Mouse (Mus musculus): Measurements from ENCODE around the gene Fam131a. TPM values are rescaled to one million over a fixed set of nuclear protein-coding genes. Genes with fewer than 3 reads are reported as not detected.
A peak's percentile ranks its signal among the peaks of the same experiment; 100 is the strongest.

The Fam131a gene
- polyA plus RNA-seq, 1 experiment = 7.1 TPM

DNA sequence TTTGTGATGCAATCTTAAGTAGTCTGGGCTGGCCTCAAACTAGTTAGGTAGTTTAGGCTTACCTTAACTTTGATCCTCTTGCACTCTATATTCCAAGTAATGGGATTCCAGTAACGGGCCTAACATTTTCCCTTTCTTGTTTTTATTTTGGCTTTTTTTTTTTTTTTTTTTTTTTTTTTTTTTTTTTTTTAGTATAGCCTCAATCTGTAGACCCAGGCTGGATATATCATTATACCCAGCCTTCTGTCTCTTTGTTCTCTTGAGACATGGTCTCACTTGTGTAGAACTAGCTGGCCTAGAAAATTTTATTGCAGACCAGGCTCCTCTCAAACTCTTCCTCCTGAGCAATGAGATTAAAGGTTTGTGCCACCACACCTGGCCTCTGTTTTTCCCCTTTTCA lies 1.4 kb upstream of the Fam131a start:
- peak overlapping the region; percentile 41 for H3K27ac ChIP-seq (ENCODE audit: insufficient read depth, low read length)
- peaks cover 43% of the 10 kb centered on the region for H3K36me3 ChIP-seq (ENCODE audit: control insufficient read depth, insufficient read depth, low read length, poor library complexity, severe bottlenecking)
- no peaks in the 10 kb centered on the region for H3K27me3 ChIP-seq (ENCODE audit: control insufficient read depth, insufficient read depth, low read length, poor library complexity, severe bottlenecking)
- H3K4me1 ChIP-seq (ENCODE audit: control insufficient read depth, insufficient read depth, low read length) = peaks cover 3% of the 10 kb centered on the region
- H3K4me3 ChIP-seq (ENCODE audit: low read depth, low read length) = no peak overlapping the region
- H3K9me3 ChIP-seq (replicated peaks; ENCODE audit: control insufficient read depth, insufficient read depth, low read length, poor library complexity, severe bottlenecking) = no peaks in the 10 kb centered on the region
- TF ChIP-seq POLR2A (IDR thresholded peaks at IDR 0.05; ENCODE audit: insufficient read depth, low read length) (no peak), EP300 (IDR thresholded peaks at IDR 0.05; ENCODE audit: insufficient read depth, low read depth, low read length) (no peak), CTCF (IDR thresholded peaks at IDR 0.05; ENCODE audit: low read depth, low read length) (no peak)
- H3K9ac ChIP-seq (ENCODE audit: low read depth, poor library complexity, severe bottlenecking) = no peak overlapping the region

GRCm38 (mm10) chr16:20692241-20692965 lies 638 bp upstream of the Fam131a start:
- Histone ChIP-seq H3K9ac (ENCODE audit: low read depth, poor library complexity, severe bottlenecking) (no peak overlapping the region), H3K27ac (ENCODE audit: insufficient read depth, low read length) (peak overlapping the region; percentile 41; the same call in 1 of the 2 replicates), H3K9me3 (replicated peaks; ENCODE audit: control insufficient read depth, insufficient read depth, low read length, poor library complexity, severe bottlenecking) (no peaks in the 10 kb centered on the region), H3K36me3 (ENCODE audit: control insufficient read depth, insufficient read depth, low read length, poor library complexity, severe bottlenecking) (peaks cover 35% of the 10 kb centered on the region), H3K4me3 (ENCODE audit: low read depth, low read length) (no peak overlapping the region), H3K4me1 (ENCODE audit: control insufficient read depth, insufficient read depth, low read length) (peaks cover 3% of the 10 kb centered on the region), H3K27me3 (ENCODE audit: control insufficient read depth, insufficient read depth, low read length, poor library complexity, severe bottlenecking) (no peaks in the 10 kb centered on the region)
- TF ChIP-seq POLR2A (IDR thresholded peaks at IDR 0.05; ENCODE audit: insufficient read depth, low read length) (no peak), EP300 (IDR thresholded peaks at IDR 0.05; ENCODE audit: insufficient read depth, low read depth, low read length) (no peak), CTCF (IDR thresholded peaks at IDR 0.05; ENCODE audit: low read depth, low read length) (no peak)

- H3K27me3 ChIP-seq (ENCODE audit: control insufficient read depth, insufficient read depth, low read length, poor library complexity, severe bottlenecking) = no peaks in the 10 kb centered on the region
- H3K4me3 ChIP-seq (ENCODE audit: low read depth, low read length) = no peak overlapping the region
- no peak overlapping the region for H3K9ac ChIP-seq (ENCODE audit: low read depth, poor library complexity, severe bottlenecking)
- peaks cover 3% of the 10 kb centered on the region for H3K4me1 ChIP-seq (ENCODE audit: control insufficient read depth, insufficient read depth, low read length)
- peaks cover 12% of the 10 kb centered on the region for H3K36me3 ChIP-seq (ENCODE audit: control insufficient read depth, insufficient read depth, low read length, poor library complexity, severe bottlenecking)
- no peak overlapping the region for H3K27ac ChIP-seq (ENCODE audit: insufficient read depth, low read length)
- TF ChIP-seq EP300 (IDR thresholded peaks at IDR 0.05; ENCODE audit: insufficient read depth, low read depth, low read length) = no peak
- no peak for TF ChIP-seq POLR2A (IDR thresholded peaks at IDR 0.05; ENCODE audit: insufficient read depth, low read length)
- no peak for TF ChIP-seq CTCF (IDR thresholded peaks at IDR 0.05; ENCODE audit: low read depth, low read length)
- H3K9me3 ChIP-seq (replicated peaks; ENCODE audit: control insufficient read depth, insufficient read depth, low read length, poor library complexity, severe bottlenecking) = no peaks in the 10 kb centered on the region
Observed at GRCm38 (mm10) chr16:20694781-20695180, 1.7 kb downstream of the Fam131a start.

GRCm38 (mm10) chr16:20695622-20696323 lies 2.7 kb downstream of the Fam131a start:
- Histone ChIP-seq H3K36me3 (ENCODE audit: control insufficient read depth, insufficient read depth, low read length, poor library complexity, severe bottlenecking) (peaks cover 5% of the 10 kb centered on the region), H3K9ac (ENCODE audit: low read depth, poor library complexity, severe bottlenecking) (no peak overlapping the region), H3K4me1 (ENCODE audit: control insufficient read depth, insufficient read depth, low read length) (peaks cover 3% of the 10 kb centered on the region), H3K4me3 (ENCODE audit: low read depth, low read length) (peak overlapping the region; percentile 36), H3K27ac (ENCODE audit: insufficient read depth, low read length) (no peak overlapping the region), H3K27me3 (ENCODE audit: control insufficient read depth, insufficient read depth, low read length, poor library complexity, severe bottlenecking) (no peaks in the 10 kb centered on the region), H3K9me3 (replicated peaks; ENCODE audit: control insufficient read depth, insufficient read depth, low read length, poor library complexity, severe bottlenecking) (no peaks in the 10 kb centered on the region)
- TF ChIP-seq POLR2A (IDR thresholded peaks at IDR 0.05; ENCODE audit: insufficient read depth, low read length) (no peak), EP300 (IDR thresholded peaks at IDR 0.05; ENCODE audit: insufficient read depth, low read depth, low read length) (no peak), CTCF (IDR thresholded peaks at IDR 0.05; ENCODE audit: low read depth, low read length) (no peak)

DNA sequence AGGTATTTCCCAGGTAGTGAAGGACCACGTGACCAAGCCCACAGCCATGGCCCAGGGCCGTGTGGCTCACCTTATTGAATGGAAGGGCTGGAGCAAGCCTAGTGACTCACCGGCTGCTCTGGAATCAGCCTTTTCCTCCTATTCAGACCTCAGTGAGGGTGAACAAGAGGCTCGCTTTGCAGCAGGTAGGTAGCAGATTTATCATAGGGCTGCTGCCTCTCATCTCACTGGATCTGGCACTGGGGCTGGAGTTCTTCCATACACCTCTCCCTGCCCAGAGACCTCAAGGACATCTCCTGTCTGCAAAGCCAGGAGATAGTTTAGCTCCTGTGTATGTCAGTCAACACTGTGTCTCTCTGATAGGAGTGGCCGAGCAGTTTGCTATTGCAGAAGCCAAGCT lies 6.2 kb downstream of the Fam131a start:
- no peaks in the 10 kb centered on the region for H3K4me1 ChIP-seq (ENCODE audit: control insufficient read depth, insufficient read depth, low read length)
- H3K27ac ChIP-seq (ENCODE audit: insufficient read depth, low read length) = no peak overlapping the region
- no peak overlapping the region for H3K4me3 ChIP-seq (ENCODE audit: low read depth, low read length)

GRCm38 (mm10) chr16:20700036-20700435 lies 7.0 kb downstream of the Fam131a start:
- Histone ChIP-seq H3K27ac (ENCODE audit: insufficient read depth, low read length) (no peak overlapping the region), H3K9me3 (replicated peaks; ENCODE audit: control insufficient read depth, insufficient read depth, low read length, poor library complexity, severe bottlenecking) (no peaks in the 10 kb centered on the region), H3K27me3 (ENCODE audit: control insufficient read depth, insufficient read depth, low read length, poor library complexity, severe bottlenecking) (no peaks in the 10 kb centered on the region), H3K36me3 (ENCODE audit: control insufficient read depth, insufficient read depth, low read length, poor library complexity, severe bottlenecking) (no peaks in the 10 kb centered on the region), H3K4me3 (ENCODE audit: low read depth, low read length) (no peak overlapping the region), H3K4me1 (ENCODE audit: control insufficient read depth, insufficient read depth, low read length) (no peaks in the 10 kb centered on the region), H3K9ac (ENCODE audit: low read depth, poor library complexity, severe bottlenecking) (no peak overlapping the region)
- TF ChIP-seq EP300 (IDR thresholded peaks at IDR 0.05; ENCODE audit: insufficient read depth, low read depth, low read length) = no peak
- no peak for TF ChIP-seq CTCF (IDR thresholded peaks at IDR 0.05; ENCODE audit: low read depth, low read length)
- no peak for TF ChIP-seq POLR2A (IDR thresholded peaks at IDR 0.05; ENCODE audit: insufficient read depth, low read length)

More for the DNA sequence above, 6.2 kb downstream of the Fam131a start:
- Histone ChIP-seq H3K9me3 (replicated peaks; ENCODE audit: control insufficient read depth, insufficient read depth, low read length, poor library complexity, severe bottlenecking) (no peaks in the 10 kb centered on the region), H3K27me3 (ENCODE audit: control insufficient read depth, insufficient read depth, low read length, poor library complexity, severe bottlenecking) (no peaks in the 10 kb centered on the region), H3K36me3 (ENCODE audit: control insufficient read depth, insufficient read depth, low read length, poor library complexity, severe bottlenecking) (no peaks in the 10 kb centered on the region), H3K9ac (ENCODE audit: low read depth, poor library complexity, severe bottlenecking) (no peak overlapping the region)
- TF ChIP-seq EP300 (IDR thresholded peaks at IDR 0.05; ENCODE audit: insufficient read depth, low read depth, low read length) = no peak
- no peak for TF ChIP-seq POLR2A (IDR thresholded peaks at IDR 0.05; ENCODE audit: insufficient read depth, low read length)
- no peak for TF ChIP-seq CTCF (IDR thresholded peaks at IDR 0.05; ENCODE audit: low read depth, low read length)
